Mouse (Mus musculus): ENCODE results near the gene Rbfox3. TPM values are rescaled to one million over a fixed set of nuclear protein-coding genes. Genes with fewer than 3 reads are reported as not detected.

Rbfox3 gene
- total and polyA plus RNA-seq, 2 experiments from 2014 or later = 60.3 to 73.3 TPM

DNA sequence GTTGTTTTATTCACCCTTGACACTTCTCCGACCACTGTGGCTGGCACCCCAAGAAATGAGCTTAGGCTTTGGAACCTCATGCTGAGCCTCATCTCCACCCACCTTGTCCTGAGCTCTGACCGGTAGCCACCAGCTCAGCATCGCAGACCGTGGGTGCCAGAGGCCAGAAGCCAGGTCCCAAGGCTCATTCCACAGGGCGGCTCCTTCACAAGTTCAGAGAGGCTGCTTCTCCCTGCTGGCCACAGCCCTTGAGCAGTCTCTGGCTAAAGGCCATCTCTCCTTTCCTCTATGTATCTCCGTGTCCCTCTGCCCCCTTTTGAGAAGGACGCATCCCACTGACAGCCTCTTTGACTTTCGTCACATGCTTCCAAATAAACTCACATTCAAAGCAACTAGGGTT, 23.0 kb downstream of the Rbfox3 start:
- TF ChIP-seq CTCF (IDR thresholded peaks at IDR 0.05) = no peak
- H3K4me3 ChIP-seq (ENCODE audit: low read depth, low read length) = no peak overlapping the region
- 82% methylated on average over 8 of the region's 8 CpGs for WGBS
- H3K4me2 ChIP-seq (ENCODE audit: low read depth, low read length, poor library complexity, severe bottlenecking) = no peak overlapping the region
- DNase-seq (ENCODE audit: low spot score) = no peak
- no peak for ATAC-seq (ENCODE audit: low FRiP score)
- no peaks in the 10 kb centered on the region for H3K27me3 ChIP-seq (ENCODE audit: insufficient read depth, low read length)
- H3K36me3 ChIP-seq (ENCODE audit: insufficient read depth, low read length) = no peaks in the 10 kb centered on the region
- no peak overlapping the region for H3K27ac ChIP-seq (ENCODE audit: low read depth, low read length)
- no peaks in the 10 kb centered on the region for H3K9me3 ChIP-seq (ENCODE audit: low read length)
- H3K4me1 ChIP-seq (ENCODE audit: insufficient read depth, low read length) = 0 out of 2 replicates have a peak, but pooled peaks cover 6% of the 10 kb centered on the region
- no peak overlapping the region for H3K9ac ChIP-seq (replicated peaks; ENCODE audit: low read length, poor library complexity, severe bottlenecking)

DNA sequence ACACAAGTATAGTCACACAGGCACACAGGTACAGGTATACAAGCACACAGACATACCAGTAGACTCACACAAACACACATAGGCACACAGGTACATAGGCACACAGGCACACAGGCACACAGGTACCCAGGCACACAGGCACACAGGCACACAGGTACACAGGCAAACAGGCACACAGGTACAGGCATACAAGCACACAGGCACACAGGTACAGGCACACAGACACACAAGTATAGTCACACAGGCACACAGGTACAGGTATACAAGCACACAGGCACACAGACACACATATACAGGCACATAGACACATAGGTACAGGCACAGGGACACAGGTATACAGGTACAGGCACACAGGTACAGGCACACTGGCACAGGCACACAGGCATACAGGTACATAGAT, 24.2 kb downstream of the Rbfox3 start:
- no peak for TF ChIP-seq CTCF (IDR thresholded peaks at IDR 0.05)
- H3K9ac ChIP-seq (replicated peaks; ENCODE audit: low read length, poor library complexity, severe bottlenecking) = no peak overlapping the region
- no peaks in the 10 kb centered on the region for H3K36me3 ChIP-seq (ENCODE audit: insufficient read depth, low read length)
- ATAC-seq (ENCODE audit: low FRiP score) = no peak
- H3K27me3 ChIP-seq (ENCODE audit: insufficient read depth, low read length) = no peaks in the 10 kb centered on the region
- 0 out of 2 replicates have a peak, but pooled peaks cover 6% of the 10 kb centered on the region for H3K4me1 ChIP-seq (ENCODE audit: insufficient read depth, low read length)
- H3K27ac ChIP-seq (ENCODE audit: low read depth, low read length) = no peak overlapping the region
- H3K9me3 ChIP-seq (ENCODE audit: low read length) = no peaks in the 10 kb centered on the region
- no peak for DNase-seq (ENCODE audit: low spot score)
- H3K4me3 ChIP-seq (ENCODE audit: low read depth, low read length) = no peak overlapping the region
- no peak overlapping the region for H3K4me2 ChIP-seq (ENCODE audit: low read depth, low read length, poor library complexity, severe bottlenecking)

- Histone ChIP-seq H3K9me3 (ENCODE audit: low read length) (no peaks in the 10 kb centered on the region), H3K4me2 (ENCODE audit: low read depth, low read length, poor library complexity, severe bottlenecking) (no peak overlapping the region), H3K4me1 (ENCODE audit: insufficient read depth, low read length) (peaks cover 10% of the 10 kb centered on the region), H3K27ac (ENCODE audit: low read depth, low read length) (no peak overlapping the region), H3K9ac (replicated peaks; ENCODE audit: low read length, poor library complexity, severe bottlenecking) (no peak overlapping the region), H3K27me3 (ENCODE audit: insufficient read depth, low read length) (no peaks in the 10 kb centered on the region), H3K36me3 (ENCODE audit: insufficient read depth, low read length) (no peaks in the 10 kb centered on the region), H3K4me3 (ENCODE audit: low read depth, low read length) (no peak overlapping the region)
- WGBS = 88% methylated on average over 11 of the region's 11 CpGs
- no peak for TF ChIP-seq CTCF (IDR thresholded peaks at IDR 0.05)
- no peak for DNase-seq (ENCODE audit: low spot score)
- no peak for ATAC-seq (ENCODE audit: low FRiP score)
These were observed 25.0 kb downstream of the Rbfox3 start for GRCm38 (mm10) chr11:118886269-118886965.

- Histone ChIP-seq H3K4me1 (ENCODE audit: insufficient read depth, low read length) (peaks cover 7% of the 10 kb centered on the region), H3K4me3 (ENCODE audit: low read depth, low read length) (no peak overlapping the region), H3K9ac (replicated peaks; ENCODE audit: low read length, poor library complexity, severe bottlenecking) (no peak overlapping the region), H3K27ac (ENCODE audit: low read depth, low read length) (no peak overlapping the region), H3K9me3 (ENCODE audit: low read length) (no peaks in the 10 kb centered on the region), H3K27me3 (ENCODE audit: insufficient read depth, low read length) (no peaks in the 10 kb centered on the region), H3K4me2 (ENCODE audit: low read depth, low read length, poor library complexity, severe bottlenecking) (no peak overlapping the region), H3K36me3 (ENCODE audit: insufficient read depth, low read length) (no peaks in the 10 kb centered on the region)
- ATAC-seq (ENCODE audit: low FRiP score) = no peak
- DNase-seq (ENCODE audit: low spot score) = no peak
- WGBS = 81% methylated on average over 8 of the region's 8 CpGs
- no peak for TF ChIP-seq CTCF (IDR thresholded peaks at IDR 0.05)
These were observed 25.8 kb downstream of the Rbfox3 start for GRCm38 (mm10) chr11:118885604-118886003.

- no peak for DNase-seq (ENCODE audit: low spot score)
- Histone ChIP-seq H3K4me1 (ENCODE audit: insufficient read depth, low read length) (peaks cover 7% of the 10 kb centered on the region), H3K27ac (ENCODE audit: low read depth, low read length) (no peak overlapping the region), H3K27me3 (ENCODE audit: insufficient read depth, low read length) (no peaks in the 10 kb centered on the region), H3K9ac (replicated peaks; ENCODE audit: low read length, poor library complexity, severe bottlenecking) (no peak overlapping the region), H3K9me3 (ENCODE audit: low read length) (no peaks in the 10 kb centered on the region), H3K4me3 (ENCODE audit: low read depth, low read length) (no peak overlapping the region), H3K36me3 (ENCODE audit: insufficient read depth, low read length) (no peaks in the 10 kb centered on the region), H3K4me2 (ENCODE audit: low read depth, low read length, poor library complexity, severe bottlenecking) (no peak overlapping the region)
- no peak for ATAC-seq (ENCODE audit: low FRiP score)
- TF ChIP-seq CTCF (IDR thresholded peaks at IDR 0.05) = no peak
- 84% methylated on average over 16 of the region's 16 CpGs for WGBS
These were observed 26.3 kb downstream of the Rbfox3 start for GRCm38 (mm10) chr11:118885135-118885534.

DNA sequence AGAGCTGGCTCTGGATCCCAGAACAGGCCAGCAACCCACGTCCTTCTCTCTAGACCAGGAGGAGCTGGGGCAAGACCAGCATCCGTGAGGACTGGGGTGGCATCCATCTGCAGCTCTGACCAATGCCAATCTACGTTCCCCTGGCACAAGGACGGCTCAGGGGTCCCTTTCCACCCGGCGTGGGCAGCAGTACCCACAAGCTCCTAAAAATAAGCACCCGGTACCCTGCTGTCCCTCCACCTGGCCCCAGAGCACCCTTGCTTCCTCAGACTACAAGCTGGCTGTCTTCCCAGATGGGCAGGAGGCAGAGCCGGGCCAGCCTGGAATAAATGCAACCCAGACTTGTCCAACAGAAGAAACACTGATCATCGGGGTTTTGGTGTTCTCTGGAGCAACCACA, 28.3 kb downstream of the Rbfox3 start:
- H3K4me3 ChIP-seq (ENCODE audit: low read depth, low read length) = no peak overlapping the region
- no peak overlapping the region for H3K9ac ChIP-seq (replicated peaks; ENCODE audit: low read length, poor library complexity, severe bottlenecking)
- H3K9me3 ChIP-seq (ENCODE audit: low read length) = no peaks in the 10 kb centered on the region
- H3K27me3 ChIP-seq (ENCODE audit: insufficient read depth, low read length) = no peaks in the 10 kb centered on the region
- ATAC-seq (ENCODE audit: low FRiP score) (no peak), DNase-seq (ENCODE audit: low spot score) (no peak)
- no peak overlapping the region for H3K27ac ChIP-seq (ENCODE audit: low read depth, low read length)
- no peaks in the 10 kb centered on the region for H3K36me3 ChIP-seq (ENCODE audit: insufficient read depth, low read length)
- H3K4me2 ChIP-seq (ENCODE audit: low read depth, low read length, poor library complexity, severe bottlenecking) = no peak overlapping the region
- 74% methylated on average over 9 of the region's 9 CpGs for WGBS
- H3K4me1 ChIP-seq (ENCODE audit: insufficient read depth, low read length) = peaks cover 7% of the 10 kb centered on the region
- TF ChIP-seq CTCF (IDR thresholded peaks at IDR 0.05) = no peak
